Mouse (Mus musculus): ENCODE measurements around the gene Pik3ap1.
"Not testable (repeated sequence)": the region's sequence is repeated elsewhere in the genome, so short reads cannot be mapped to it uniquely, and the experiment has no call there.

The Pik3ap1 gene

GRCm38 (mm10) chr19:41332228-41332627 is 52.7 kb downstream of the Pik3ap1 start:
- DNase-seq (ENCODE audit: low spot score) = no peak

- no peak for DNase-seq (ENCODE audit: low spot score)
Observed at GRCm38 (mm10) chr19:41330401-41330800, 54.5 kb downstream of the Pik3ap1 start.

- no peak for DNase-seq (ENCODE audit: low spot score)
Observed at GRCm38 (mm10) chr19:41329961-41330360, 54.9 kb downstream of the Pik3ap1 start.

- no peak for DNase-seq (ENCODE audit: low spot score)
Observed at GRCm38 (mm10) chr19:41328743-41329142, 56.2 kb downstream of the Pik3ap1 start.

GRCm38 (mm10) chr19:41323813-41324212 is 61.1 kb downstream of the Pik3ap1 start:
- DNase-seq (ENCODE audit: low spot score) = no peak

- DNase-seq (ENCODE audit: low spot score) = no peak
Observed at GRCm38 (mm10) chr19:41323125-41323524, 61.8 kb downstream of the Pik3ap1 start.

- no peak for DNase-seq (ENCODE audit: low spot score)
Observed at GRCm38 (mm10) chr19:41321149-41321548, 63.8 kb downstream of the Pik3ap1 start.

- peak; percentile 35 for DNase-seq (ENCODE audit: low spot score)
Observed at GRCm38 (mm10) chr19:41317315-41318095, 67.4 kb downstream of the Pik3ap1 start.

GRCm38 (mm10) chr19:41314696-41315095 is 70.2 kb downstream of the Pik3ap1 start:
- no peak for DNase-seq (ENCODE audit: low spot score)

- DNase-seq (ENCODE audit: low spot score) = no peak
Observed at GRCm38 (mm10) chr19:41313663-41314062, 71.2 kb downstream of the Pik3ap1 start.

- not testable (repeated sequence) for DNase-seq (ENCODE audit: low spot score)
Observed at GRCm38 (mm10) chr19:41312587-41312986, 72.3 kb downstream of the Pik3ap1 start.

GRCm38 (mm10) chr19:41312027-41312426 is 72.9 kb downstream of the Pik3ap1 start:
- DNase-seq (ENCODE audit: low spot score) = no peak

GRCm38 (mm10) chr19:41310971-41311703 is 73.8 kb downstream of the Pik3ap1 start:
- no peak for DNase-seq (ENCODE audit: low spot score)

- no peak for DNase-seq (ENCODE audit: low spot score)
Observed at GRCm38 (mm10) chr19:41303933-41304332, 81.0 kb downstream of the Pik3ap1 start.

- no peak for DNase-seq (ENCODE audit: low spot score)
Observed at GRCm38 (mm10) chr19:41303433-41303832, 81.5 kb downstream of the Pik3ap1 start.

GRCm38 (mm10) chr19:41301856-41302255 is 83.0 kb downstream of the Pik3ap1 start:
- no peak for DNase-seq (ENCODE audit: low spot score)

- DNase-seq (ENCODE audit: low spot score) = no peak
Observed at GRCm38 (mm10) chr19:41299446-41299845, 85.5 kb downstream of the Pik3ap1 start.

- no peak for DNase-seq (ENCODE audit: low spot score)
Observed at GRCm38 (mm10) chr19:41290952-41291619, 93.8 kb downstream of the Pik3ap1 start.

GRCm38 (mm10) chr19:41288568-41288967 is 96.3 kb downstream of the Pik3ap1 start:
- no peak for DNase-seq (ENCODE audit: low spot score)

GRCm38 (mm10) chr19:41287224-41287623 is 97.7 kb downstream of the Pik3ap1 start:
- DNase-seq (ENCODE audit: low spot score) = no peak

- no peak for DNase-seq (ENCODE audit: low spot score)
Observed at GRCm38 (mm10) chr19:41284515-41284914, 100.4 kb downstream of the Pik3ap1 start.

- DNase-seq (ENCODE audit: low spot score) = no peak
Observed at GRCm38 (mm10) chr19:41282718-41283117, 102.2 kb downstream of the Pik3ap1 start.

- DNase-seq (ENCODE audit: low spot score) = no peak
Observed at GRCm38 (mm10) chr19:41282216-41282615, 102.7 kb downstream of the Pik3ap1 start.

Measured in urinary bladder, postnatal 25 days (tissue).